Mouse (Mus musculus) ovary, postnatal 10 days (tissue): Measurements from ENCODE around the gene Tac1.
"Not testable (repeated sequence)": the region's sequence is repeated elsewhere in the genome, so short reads cannot be mapped to it uniquely, and the experiment has no call there.

ENCODE experiments used
- DNase-seq: peaks from one replicate; pipeline ENCODE4 v3.0.0; 2022; ENCODE audit warnings: low spot score

Gene Tac1

DNA sequence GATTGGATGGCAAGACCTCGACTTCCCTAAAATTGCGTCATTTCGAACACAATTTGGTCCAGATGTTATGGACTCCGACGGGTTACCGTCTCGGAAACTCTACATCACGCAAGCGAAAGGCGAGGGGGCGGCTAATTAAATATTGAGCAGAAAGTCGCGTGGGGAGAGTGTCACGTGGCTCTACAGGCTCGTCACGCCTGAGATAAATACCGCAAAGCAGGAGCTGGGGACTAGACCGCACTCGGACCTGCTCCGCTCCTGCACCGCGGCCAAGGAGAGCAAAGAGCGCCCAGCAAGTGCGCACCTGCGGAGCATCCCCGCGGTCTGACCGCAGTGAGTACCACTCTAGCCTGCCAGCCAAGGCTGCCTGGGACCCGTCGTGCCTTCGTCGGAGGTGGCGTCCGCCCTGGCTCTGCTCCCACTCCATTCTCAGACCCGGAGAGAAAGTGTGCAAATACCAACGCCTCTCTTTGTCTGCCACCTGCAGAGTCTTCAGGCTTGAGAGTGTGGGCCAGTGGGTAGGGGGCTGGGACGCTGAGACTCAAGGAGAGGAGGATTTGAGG is at the start of gene Tac1:
Gene Tac1, plus strand, starts transcription at position 51 of the 563 bp plus-strand sequence.
- DNase-seq: no peak

DNA sequence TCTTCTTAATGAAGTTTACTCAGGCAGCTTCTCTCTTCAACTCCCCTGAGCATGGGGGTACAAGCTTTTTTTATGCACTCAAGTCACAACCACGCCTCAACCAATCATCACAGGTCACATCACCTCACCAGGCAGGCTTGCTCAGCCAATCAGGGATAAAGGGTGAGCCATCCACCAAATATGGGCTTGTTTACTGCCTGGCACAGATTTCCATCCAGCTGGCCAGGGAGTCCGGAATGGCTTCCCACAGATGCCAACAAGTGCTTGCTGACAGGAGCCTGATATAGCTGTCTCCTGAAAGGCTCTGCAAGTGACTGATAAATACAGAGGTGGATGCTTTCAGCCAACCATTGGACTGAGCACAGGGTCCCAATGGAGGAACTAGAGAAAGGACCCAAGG is 11.2 kb upstream of the Tac1 start:
- DNase-seq: not testable (repeated sequence)

DNA sequence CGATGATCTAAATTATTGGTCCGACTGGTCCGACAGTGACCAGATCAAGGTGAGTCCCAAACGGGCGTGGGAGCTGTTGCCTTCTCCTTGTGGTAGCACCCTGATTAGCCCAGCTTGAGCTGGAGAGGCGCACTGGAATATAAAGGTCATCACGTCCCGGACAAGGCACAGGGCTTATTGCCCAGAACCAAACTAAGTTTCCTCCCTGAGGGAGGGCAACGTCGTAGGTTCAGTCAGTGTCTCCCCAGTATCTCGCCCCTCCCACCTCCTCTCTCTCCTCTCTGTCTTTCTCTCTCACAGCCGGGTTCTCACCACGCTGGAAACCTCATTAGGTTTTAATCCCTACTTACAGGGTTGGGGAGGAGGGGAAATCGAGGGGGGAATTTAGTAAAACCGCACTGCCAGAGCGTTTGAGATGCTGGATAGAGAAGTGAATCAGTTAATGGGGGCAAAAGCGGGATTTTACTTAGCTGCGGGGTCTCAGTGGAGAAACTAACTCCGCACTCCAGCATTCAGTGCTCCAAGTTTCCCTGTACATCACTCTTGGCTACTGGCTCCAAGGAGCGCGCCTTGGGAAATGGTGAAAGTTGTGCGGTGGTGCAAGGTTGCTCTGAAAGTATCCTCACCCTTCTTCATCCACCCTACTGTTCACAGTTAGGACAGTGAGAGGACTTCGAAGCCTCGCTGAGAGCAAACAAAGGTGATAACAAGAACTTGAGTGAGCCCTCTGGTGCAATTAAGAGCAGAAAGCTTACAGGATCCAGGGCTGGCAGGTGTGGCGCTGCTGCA is 1.2 kb downstream of the Tac1 start:
- DNase-seq: no peak

DNA sequence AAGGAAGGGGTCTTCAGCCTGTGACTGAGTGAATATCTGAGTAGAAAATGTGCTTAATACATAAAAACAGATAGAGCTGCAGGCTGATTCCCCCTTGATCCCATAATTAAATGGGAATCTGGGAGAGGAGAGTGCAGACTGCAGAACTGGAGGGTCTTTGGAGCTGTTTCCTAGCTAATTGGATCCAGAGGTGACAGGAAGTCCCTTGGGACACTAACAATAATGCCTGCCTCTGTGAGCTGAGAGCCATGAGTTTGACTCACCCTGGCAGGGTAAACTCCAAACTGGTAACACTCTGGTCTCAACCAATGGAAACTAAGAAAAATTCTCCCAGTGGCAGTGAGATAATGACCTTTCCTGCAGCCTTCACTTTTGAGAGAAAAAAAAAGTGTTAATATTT is 3.5 kb downstream of the Tac1 start:
- DNase-seq: no peak

DNA sequence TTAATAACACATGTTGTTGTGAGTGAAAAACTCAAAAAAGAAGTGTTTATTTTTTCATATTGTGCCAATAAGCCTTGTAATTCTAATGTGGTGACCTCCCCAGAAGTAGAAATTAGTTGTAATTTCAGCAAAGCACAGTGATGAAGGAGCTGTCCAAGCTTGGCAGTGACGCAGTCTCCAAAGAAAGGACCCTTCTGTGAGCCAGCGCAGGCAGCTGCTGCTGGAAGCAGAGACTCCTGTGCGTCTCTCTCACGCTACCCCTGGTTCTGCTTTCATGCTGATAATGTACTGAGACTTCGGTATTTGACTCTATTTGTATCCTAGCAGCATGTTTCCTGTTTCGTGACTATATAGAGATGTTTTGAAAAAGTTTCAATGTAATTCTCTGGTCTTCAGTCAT is 7.8 kb downstream of the Tac1 start:
- DNase-seq: no peak

DNA sequence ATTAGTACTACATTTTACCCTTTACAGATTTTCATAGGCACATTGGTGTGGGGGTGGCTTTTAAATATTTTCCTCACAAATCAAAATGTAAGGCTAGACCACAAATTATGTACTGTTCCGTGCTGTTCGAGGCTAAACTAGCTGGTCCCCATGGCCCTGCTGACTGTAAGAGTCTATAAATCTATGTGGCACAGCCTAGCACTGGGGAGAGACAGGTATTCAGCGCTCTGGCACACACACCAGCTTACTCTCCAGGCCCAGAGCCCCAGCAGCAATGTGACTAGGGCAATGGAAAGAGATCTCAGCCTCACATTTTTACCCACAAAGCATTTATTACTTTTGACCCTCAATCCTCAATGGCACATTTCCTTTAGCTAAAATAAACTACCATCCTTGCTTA is 9.9 kb downstream of the Tac1 start:
- DNase-seq: no peak

DNA sequence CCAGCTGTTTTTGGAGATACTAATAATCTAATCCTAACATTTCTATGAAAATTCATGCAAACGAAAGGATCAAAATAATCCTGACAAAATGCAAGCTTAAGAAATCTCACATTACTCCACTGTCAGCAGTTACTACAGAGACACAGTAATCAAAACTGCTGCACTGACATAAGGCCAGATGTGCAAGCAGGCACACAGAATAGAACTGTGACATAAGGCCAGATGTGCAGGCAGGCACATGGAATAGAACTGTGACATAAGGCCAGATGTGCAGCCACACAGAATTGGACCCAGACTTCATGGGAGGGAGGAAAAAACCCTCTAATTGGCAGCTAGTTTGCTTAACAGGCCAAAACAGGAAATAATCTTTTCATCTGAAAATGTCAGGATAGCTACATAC is 16.5 kb downstream of the Tac1 start:
- no peak for DNase-seq

DNA sequence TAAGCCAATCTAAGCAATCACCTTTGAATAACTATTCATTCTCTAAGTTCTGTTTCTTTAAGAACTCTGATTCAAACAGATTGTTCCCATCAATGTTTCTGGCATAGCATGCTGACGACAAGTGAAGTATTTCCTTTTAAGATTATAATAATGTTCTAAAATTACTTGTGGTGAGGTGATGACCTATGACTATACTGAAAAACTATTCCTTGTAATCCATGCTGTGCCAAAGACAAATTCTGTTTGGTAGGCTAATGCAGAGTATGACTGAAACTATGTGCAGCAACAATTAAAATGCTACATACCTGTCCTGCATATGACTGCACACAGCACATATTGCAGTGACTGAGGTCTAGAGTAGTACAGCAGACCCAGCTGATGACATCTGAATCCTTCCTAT is 23.4 kb downstream of the Tac1 start:
- DNase-seq: no peak

DNA sequence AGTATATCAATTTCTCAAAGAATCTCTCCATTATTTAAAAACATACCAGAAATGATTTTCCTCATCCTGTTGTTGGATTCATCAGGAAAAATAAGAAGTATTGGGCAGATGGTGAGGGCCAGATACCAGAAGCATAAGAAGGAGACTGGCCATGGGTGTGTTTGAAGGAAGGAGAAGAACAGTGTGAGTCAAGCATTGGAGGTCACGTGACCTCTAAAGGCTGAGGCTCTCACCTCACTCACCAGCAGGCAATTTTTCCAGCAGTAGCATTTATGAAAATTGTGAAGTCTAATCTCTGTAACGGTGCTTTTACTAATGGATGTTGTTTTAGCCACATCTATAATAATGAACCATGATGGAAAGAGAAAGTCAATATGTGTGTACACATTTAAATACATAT is 39.8 kb downstream of the Tac1 start:
- DNase-seq: no peak

DNA sequence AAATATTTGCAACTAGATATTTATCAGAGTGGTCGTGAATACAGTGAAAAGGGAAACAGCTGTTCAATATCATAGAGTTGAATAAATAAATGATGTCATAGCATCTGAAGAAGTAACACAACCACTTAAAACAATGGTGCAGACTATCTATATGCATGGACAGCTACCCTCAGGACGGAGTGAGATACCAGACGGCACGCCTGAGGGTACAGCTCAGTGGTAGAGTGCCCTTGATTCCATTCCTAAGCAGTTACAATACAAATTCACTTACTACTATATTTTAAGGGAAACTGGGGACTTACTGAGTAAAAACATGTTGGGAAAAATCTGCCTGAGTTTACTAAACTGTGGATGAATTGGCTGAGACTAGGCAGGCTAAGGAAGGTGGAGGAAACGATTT is 43.7 kb downstream of the Tac1 start:
- DNase-seq: no peak

DNA sequence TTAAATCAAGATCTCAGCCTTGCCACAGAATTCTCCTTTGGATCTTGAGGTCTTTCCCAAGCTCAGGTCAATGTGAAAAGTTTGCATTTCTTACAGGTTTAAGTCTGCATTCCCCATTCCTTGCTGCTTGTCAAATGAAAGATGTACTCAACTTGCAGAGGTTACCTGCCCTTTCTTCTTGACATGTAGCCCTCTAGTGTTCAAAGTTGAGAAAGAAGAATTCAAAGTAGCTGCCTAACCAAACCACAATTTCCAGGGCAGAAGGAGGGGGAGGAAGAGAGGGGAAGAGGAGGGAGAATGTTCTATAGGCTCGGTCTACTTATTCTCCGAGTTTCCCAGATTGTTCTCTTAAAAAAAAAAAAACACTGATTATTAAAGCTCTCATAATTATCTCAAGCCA is 45.5 kb downstream of the Tac1 start:
- no peak for DNase-seq

DNA sequence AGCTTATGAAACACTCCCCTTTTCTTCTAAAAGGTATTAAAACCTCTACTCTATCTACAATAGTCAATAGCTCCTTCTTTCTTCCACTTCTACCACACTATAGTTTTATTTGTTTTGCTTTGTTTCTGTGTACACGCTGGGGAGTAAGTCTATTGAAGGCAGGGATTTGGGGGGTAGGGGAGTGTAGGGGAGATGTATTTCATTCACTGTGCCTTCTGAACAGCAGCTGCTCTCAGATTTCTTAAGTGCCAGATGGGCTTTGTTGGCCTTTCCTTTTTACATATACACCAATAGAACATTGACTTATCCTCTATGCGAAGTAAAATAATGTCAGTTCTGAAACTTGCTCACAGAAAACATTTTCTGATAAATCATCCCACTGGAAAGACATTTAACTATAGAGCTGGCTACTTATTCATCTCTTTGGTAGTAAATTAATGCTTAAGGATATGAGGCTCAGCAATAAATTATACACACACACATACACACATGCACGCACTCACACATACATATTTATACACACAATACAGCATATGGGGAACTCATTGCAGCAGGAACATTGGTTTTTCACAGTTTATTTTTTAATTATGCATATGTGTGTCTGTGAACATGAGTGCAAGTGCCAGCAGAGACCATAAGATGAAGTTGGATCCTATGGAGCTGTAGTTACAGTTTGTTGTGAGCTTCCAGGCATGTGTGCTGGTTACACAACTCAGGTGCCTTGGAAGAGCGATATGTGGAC is 46.8 kb downstream of the Tac1 start:
- no peak for DNase-seq

DNA sequence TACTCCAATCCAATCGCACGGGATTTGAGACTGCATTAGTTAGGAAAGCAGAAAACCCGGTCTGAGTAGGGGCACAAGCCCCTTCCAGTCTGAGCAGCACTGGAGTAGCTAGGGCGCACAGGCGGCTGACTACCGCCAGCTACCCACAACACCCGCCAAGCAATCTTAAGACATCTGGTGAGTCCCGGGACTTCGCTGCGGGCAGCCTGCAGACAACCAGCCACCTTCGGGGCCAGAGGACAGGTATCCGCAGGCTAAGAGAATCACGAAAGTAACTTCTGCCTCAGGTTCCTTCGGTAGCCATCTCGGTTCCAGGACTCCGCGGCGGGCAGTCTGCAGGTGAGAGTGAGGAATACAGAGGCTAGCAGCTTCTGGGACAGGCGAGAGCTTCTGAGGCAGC is 59.0 kb downstream of the Tac1 start:
- DNase-seq: not testable (repeated sequence)
